Mouse (Mus musculus): ENCODE measurements at regions not wholly inside any gene's neighbourhood (a gene's known extent, or its start where the extent isn't known, plus 50 kb on each side); places are given as distances from the start of the nearest gene placed in this dataset.

DNA sequence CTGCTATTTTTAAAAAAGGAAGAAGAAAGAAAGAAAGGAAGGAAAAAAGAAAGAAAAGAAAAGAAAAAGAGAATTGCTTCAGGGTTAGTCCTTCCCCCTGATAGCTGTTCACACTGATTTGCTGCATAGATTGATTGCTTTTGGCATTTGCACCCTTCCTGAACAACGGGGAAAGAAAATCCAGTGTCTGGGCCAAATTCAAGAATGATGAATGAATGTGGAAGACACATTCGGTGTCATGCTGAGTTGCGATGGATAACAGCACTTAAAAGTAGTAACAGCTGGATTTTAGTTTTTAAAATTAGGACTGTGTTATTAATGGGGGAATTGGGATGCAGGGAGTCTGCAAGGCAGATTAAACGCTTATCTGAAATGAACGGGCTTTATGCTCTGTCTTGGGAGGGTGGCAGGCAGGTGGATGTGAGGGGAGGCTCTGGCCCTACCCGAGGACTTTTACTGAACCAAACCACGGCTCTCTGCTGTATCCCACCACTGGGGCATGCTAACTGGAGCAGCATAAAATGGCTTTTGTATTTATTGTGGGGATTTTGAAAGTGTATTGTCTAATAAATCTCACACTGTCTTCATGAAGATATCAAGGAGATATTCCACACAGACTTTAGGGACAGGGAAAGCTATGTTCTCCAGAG is 114.4 kb downstream of the Lca5 start:
- intact Hi-C loops (cut with DNase I): no loop called here

DNA sequence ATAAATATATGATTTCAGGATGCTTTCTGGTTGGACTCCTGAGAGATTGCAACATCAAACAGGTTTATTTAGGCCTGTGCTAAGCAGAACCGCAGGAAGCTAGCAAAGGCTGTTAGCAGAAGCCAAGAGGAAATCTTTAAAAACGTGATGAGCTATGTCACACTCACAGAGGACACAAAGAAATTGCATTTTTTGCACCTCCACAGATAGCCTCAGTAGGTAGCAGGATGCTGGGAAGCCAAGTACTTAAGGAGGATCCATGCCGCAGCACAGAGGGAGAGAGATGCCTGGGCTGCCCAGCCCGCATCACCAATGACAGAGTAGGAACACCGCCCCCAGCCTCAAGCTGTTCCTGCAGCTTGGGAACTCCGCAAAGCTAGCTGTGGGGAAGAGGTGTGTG is 115.0 kb downstream of the Lca5 start:
- intact Hi-C loops (cut with DNase I): no loop called here

DNA sequence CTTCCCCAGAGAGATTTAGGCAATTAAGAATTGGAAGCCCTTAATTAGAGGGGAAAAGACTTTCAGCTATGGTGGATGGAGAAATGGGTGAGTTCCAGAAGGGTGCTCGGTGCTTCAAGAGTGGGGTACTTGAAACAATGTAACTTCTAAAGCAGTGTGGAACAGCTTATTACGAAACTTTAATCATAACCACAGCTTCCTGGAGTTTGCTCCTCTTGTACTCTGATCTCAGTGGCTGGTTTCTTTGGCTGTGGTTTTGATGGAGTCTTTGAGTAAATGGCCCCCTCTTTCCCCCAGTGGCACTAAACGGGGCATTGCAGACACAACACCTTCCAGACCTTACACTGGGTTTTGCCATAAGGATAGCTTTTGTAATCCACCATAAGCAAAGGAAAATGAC is 116.6 kb downstream of the Lca5 start:
- intact Hi-C loops (cut with DNase I): no loop called here

DNA sequence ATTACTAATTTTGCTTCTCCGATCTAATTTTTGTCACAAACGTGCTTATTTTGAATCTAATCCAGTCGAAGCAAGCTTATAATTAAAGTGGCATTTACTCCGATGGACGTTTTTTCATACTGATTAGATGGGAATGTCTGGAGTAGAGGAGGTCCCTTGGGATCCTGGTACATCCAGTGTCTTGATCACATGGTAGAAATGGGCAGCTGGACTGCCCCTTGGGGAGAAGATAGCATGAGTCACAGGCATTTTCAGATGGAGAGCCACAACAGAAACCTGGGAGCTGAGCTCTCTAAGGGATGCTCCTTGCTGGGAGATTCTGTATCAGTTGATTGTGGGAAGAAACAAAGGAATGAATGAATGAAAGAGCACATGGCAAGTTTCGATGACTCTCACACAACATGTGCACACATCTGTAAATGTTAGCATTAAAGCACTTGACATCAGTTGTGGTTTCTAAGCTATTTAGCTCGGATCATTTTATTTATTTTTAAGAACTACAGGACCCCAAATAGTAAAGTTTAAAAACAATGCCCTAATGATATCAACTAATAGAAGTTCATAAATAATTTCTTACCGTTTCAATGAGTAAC is 117.8 kb downstream of the Lca5 start:
- intact Hi-C loops (cut with DNase I): no loop called here

DNA sequence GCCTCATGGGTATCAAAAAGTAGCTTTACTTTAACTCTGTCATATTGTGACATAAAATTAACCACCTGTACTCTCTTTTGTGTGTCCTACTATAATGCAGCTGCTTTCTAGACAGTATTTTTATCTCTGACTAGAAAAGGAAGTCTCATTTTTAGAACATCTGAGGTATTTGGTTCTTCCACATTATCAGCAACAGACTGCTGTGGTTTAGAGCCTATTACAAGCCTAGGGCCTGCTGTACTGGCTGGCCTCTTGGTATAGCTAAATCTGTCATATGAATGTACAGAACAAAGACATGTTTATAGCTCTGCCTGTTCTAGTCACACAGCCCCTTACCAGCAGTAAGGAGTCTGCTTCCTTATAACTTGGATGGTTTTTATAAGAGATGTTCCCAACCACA is 119.1 kb downstream of the Lca5 start:
- intact Hi-C loops (cut with DNase I): no loop called here

DNA sequence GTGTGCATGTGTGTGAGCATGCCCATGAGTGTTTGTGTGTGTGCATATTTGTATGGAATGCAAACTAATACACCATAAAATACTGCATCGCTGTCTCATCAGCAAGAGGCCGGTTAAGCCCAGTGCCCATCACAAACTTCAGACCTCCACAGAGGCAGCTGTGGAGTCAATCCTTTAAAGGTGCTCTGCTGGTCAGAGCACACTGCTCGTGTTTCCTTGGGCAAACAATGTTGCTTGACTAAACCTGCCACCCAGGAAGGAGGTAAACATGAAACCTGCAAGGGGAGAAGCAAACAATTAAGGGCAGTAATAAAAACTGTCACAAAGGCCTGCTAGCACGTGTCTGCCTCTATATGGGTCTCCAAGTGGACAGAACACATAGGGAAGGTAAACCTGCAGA is 120.1 kb downstream of the Lca5 start:
- intact Hi-C loops (cut with DNase I): no loop called here

- intact Hi-C loops (cut with DNase I): no loop called here
Measured at GRCm38 (mm10) chr9:83316818-83317162, 124.1 kb downstream of the Lca5 start.

DNA sequence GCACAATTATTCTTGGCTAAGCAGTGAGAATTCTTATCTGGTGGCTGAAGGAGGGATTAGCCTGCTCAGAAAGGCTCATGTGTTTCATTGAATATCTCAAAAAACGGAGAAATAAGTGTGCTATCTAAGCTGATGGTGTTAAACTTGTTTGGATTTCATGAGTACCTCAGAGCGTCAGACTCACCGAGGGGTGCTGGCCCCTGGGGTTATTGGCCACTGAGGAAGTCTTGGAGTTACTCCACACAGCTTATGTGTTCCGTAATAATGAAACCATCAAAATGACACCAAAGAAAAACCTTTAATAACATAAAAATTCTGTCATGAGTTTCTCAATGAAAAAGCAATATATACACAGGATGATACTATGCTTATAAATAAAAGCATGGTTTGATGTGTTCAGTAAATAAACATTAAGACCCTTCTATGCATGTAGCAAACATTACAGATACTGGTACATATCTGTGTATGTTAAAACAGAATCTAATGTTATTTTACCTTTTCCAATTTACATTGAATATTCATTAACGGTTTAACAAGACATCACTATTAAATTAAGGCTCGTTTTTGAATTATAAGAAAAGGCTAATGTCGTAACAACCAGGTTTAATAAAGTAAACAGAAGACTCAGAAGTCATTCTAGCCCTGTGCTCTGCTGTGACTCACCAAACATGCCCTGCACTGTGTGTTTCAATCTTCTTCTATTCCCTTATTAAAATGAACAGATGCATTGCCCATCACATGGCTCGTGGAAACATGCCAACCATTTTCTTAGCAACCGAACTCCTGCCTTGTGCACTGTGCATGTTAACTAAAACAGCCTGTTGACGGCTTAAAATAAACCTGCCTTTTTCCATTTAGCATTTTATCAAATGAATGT is 124.7 kb downstream of the Lca5 start:
- intact Hi-C loops (cut with DNase I): no loop called here

DNA sequence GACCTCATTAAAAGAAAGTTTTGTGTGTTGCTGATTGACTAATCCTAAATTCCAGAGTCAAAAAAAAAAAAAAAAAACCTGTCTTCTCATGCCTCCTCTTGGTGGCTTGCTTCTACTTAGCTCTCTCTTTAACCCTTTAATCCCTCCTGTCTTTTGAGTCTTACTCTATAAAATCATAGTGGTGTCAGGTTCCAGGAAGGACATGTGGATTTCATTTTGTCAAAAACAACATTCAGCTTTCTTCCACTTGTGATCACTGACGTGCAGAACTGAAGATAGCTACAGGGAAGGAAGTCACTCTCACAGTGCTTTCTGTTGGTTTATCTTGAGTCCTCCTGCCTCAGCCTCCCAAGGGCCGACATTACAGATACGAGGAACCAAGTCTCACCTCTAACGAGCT is 132.2 kb downstream of the Lca5 start:
- intact Hi-C loops (cut with DNase I): no loop called here

DNA sequence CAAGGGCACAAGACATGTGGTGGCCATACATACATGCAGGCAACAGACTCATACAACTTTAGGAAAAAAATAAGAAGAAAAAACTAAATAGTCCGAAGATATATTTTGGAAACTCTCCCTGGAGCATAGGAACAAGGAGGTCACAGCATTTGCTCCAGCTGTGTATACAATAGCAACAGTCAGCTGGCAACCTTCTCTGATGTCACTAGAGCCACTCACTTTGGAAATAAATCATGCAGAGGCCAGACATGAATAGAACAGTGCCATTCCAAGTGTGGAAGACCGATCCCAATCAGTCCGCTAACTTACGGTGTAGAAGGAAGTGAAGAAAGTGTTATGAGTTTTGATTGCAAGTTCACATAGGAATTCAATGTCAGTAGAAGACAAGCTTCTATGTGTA is 132.8 kb downstream of the Lca5 start:
- intact Hi-C loops (cut with DNase I): no loop called here

DNA sequence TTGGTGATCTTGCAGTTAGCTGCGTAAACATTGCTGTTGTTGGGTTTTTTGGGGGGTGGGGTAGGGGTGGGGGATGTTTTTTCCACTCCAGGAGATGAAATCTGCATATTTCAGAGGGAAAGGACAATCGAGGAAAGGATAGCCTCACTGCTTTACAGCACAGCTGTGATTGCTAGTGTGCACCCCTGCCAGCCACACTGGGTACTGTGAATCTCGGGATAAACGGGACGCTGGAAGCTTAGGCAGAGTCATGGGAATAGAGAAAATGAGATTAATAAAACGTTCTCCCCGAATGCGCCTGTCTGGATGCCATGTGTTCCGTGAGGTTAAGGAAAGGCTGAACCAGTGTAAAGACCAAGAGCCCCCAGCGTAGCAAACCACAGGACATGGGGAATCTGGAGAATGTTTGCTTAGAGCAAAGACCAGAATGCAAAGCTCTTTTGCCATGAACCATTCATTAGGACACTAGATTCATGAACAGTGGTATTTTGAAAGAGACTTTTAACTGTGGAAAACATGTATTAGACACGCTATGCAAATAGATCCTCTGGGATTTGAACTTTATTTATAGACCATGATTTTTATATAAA is 133.5 kb downstream of the Lca5 start:
- intact Hi-C loops (cut with DNase I): no loop called here

- intact Hi-C loops (cut with DNase I): no loop called here
Measured at GRCm38 (mm10) chr9:83304925-83305324, 136.0 kb downstream of the Lca5 start.

DNA sequence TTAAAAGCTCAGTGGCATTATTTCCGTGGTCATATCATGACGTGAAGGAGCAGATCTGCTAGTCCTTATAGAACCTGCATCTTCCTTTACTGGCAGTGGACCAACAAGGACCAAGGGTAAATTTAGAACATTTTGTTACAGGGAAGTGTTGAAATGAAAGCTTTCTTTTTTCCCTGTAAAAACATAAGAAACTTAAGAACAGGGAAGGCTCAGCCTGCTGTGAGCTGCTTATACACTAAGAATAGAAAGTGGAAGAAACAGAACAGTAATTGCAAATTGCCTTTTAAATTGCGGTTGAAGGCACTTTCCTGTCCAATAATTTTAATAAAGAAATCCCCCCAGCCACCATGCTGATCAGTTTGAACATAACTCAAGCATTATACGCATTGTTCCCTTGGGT is 140.4 kb downstream of the Lca5 start:
- intact Hi-C loops (cut with DNase I): no loop called here

DNA sequence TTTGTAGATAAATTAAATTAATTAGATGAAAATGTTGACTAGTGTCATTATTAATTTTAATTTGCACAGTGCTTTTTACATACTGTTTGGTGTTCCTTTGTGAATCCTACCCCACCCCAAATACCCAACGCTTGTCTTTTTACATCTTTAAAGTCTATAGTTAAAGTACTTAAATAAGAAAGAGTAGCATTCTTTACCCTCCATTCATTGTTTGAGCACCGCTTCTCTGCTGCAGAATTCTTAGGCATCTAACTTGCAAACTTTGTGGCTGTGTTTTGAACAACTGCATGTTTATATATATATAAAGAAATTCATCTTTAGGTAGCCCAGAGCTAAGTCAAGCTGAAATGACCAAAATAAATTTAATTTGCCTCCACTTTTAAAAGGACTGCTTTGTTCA is 140.9 kb downstream of the Lca5 start:
- intact Hi-C loops (cut with DNase I): no loop called here

- intact Hi-C loops (cut with DNase I): no loop called here
Measured at GRCm38 (mm10) chr9:83299623-83300022, 141.3 kb downstream of the Lca5 start.

GRCm38 (mm10) chr9:83295453-83295852 is 145.5 kb downstream of the Lca5 start:
- intact Hi-C loops (cut with DNase I): no loop called here

GRCm38 (mm10) chr9:83294441-83294840 is 146.5 kb downstream of the Lca5 start:
- intact Hi-C loops (cut with DNase I): no loop called here

DNA sequence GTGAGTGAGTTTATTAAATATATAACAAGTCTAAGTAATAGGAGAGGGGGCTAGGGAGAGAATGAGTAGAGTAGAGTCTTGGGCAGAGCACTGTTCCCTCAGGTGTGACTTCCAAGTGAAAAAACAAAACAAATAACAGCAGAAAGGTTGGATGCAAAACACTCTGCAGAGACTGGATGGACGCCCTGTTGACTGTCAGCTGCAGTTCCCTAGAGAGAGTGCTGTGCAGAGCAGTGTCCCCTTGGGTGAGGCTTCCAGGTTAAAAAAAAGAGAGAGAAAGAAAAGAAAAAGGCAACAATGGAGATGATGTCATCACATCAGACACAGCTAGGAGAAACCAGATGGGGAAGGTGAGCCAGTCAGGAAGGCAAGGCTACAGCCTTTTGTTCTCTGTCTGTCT is 137.6 kb upstream of the Hmgn3 start:
- intact Hi-C loops (cut with DNase I): no loop called here

- intact Hi-C loops (cut with DNase I): no loop called here
Measured at GRCm38 (mm10) chr9:83283662-83284061, 137.2 kb upstream of the Hmgn3 start.

DNA sequence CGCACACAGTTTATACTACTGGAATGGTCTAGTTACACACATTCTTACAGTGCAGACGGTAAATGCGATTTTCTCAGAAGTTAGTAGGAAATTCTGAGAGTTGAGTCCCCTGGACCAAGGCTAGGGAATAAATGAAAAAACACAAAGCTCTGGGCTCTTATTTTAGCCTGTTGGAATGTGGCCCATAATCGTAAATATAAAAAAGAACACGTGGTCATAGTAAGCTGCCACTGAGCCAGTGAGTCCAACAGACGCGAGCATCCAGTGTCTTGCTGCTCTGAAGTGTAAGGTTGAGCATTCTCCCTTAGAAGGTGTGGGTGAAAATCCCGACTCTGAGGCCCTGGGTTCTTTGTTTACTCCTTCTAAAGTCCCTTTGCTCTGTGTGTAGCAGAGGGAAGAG is 136.8 kb upstream of the Hmgn3 start:
- intact Hi-C loops (cut with DNase I): no loop called here

DNA sequence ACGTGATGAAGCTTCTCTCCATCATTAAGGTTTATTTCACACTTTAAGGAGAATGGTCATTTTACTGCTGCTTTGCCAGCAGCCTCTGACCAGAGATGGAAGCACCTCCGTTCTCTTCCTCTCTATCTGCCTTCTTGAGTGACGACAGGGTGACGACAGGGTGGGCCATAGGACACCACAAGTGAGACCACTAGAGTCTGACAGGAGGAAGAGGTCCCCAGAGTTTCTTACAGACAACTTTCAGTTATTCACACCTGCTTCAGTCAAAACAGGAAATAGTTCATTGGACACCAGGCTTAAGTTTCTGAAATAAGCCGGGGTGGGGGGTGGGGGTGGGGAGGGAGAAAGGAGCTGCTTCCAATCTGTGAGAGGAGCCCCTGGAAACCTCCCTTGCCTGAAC is 131.3 kb upstream of the Hmgn3 start:
- intact Hi-C loops (cut with DNase I): no loop called here

DNA sequence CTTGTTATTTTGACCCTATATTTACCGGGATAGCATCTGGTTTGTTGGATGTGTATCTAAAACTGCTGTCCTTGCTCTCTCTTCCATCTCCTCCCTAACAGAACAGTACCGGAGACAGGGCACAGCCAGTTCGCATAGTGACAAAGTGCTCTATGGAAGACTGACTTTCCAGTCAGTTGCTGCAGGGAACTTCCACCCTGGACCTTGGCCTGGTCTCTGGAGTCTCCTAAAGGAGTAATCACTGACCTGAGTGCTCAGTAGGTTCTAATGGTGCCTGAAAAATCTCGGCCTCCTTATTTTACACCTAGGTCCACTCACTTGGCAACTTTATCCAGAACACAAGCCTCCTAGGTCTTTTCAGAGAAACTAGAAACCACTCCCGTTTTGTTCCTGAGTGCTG is 130.9 kb upstream of the Hmgn3 start:
- intact Hi-C loops (cut with DNase I): no loop called here
